Mouse (Mus musculus) heart, postnatal 10 days (tissue): ENCODE measurements around the gene Vmn1r46. TPM values are rescaled to one million over a fixed set of nuclear protein-coding genes. Genes with fewer than 3 reads are reported as not detected.
"Not testable (repeated sequence)": the region's sequence is repeated elsewhere in the genome, so short reads cannot be mapped to it uniquely, and the experiment has no call there.

Experiments used
- DNase-seq, 2 experiments: peaks; one replicate each; pipeline ENCODE4 v3.0.0; 2021
- intact Hi-C: fragments of 180-260 bp; cut with DNase I; formaldehyde crosslinking; loops from one replicate; pipeline ENCODE4 v1.15.1; 2025
- total RNA-seq, 2 experiments: library from RNA; stranded (reverse); gene quantifications; 2 replicates each; pipeline ENCODE4 v1.2.3; 2021

The Vmn1r46 gene
- not detected for total RNA-seq

- DNase-seq = no peak
- intact Hi-C loops = no loop called here
Observed at GRCm38 (mm10) chr6:89969013-89969412, at the start of gene Vmn1r46. TSS of gene Vmn1r46 (plus strand) at chr6:89969313.

GRCm38 (mm10) chr6:89940498-89940897, 28.6 kb upstream of the Vmn1r46 start, which contains the start of gene Vmn1r45:
TSS of gene Vmn1r45 (minus strand) at chr6:89940598.
- DNase-seq, intact Hi-C loops: not testable (repeated sequence)

- intact Hi-C loops = no loop called here
- peak in 1 of 2 experiments; percentile 3 for DNase-seq
Observed at GRCm38 (mm10) chr6:89940926-89941325, 28.2 kb upstream of the Vmn1r46 start.

GRCm38 (mm10) chr6:89953556-89953955, 15.6 kb upstream of the Vmn1r46 start:
- no peak for DNase-seq
- intact Hi-C loops = no loop called here

GRCm38 (mm10) chr6:89966341-89966740, 2.8 kb upstream of the Vmn1r46 start:
- intact Hi-C loops = no loop called here
- DNase-seq = no peak

- no peak for DNase-seq
- intact Hi-C loops = loop anchor here (10.0 kb wide), 1 partner anchor 301 kb away; no protein-coding TSS in a partner anchor
Observed at GRCm38 (mm10) chr6:89985989-89986388, 16.9 kb downstream of the Vmn1r46 start.

- intact Hi-C loops, DNase-seq: not testable (repeated sequence)
Observed at GRCm38 (mm10) chr6:90015847-90016246, 46.7 kb downstream of the Vmn1r46 start, which contains the start of gene Vmn1r47. TSS of gene Vmn1r47 (plus strand) at chr6:90016147.

Other genes starting within 250 kb of the Vmn1r46 start
- gene Vmn1r41, start 228.5 kb upstream of the Vmn1r46 start, total RNA-seq = not detected
- gene Vmn1r42, start 92.9 kb upstream of the Vmn1r46 start, total RNA-seq = under 1 TPM in 1 of 2 experiments, not detected in 1; 0.05 TPM
- gene Vmn1r43, start 92.9 kb upstream of the Vmn1r46 start, total RNA-seq = not detected
- gene Vmn1r44, start 85.7 kb upstream of the Vmn1r46 start, total RNA-seq = not detected
- not detected for gene Vmn1r45, start 28.7 kb upstream of the Vmn1r46 start, total RNA-seq
- not detected for gene Vmn1r47, start 46.8 kb downstream of the Vmn1r46 start, total RNA-seq
- not detected for gene Vmn1r48, start 67.5 kb downstream of the Vmn1r46 start, total RNA-seq
- gene Vmn1r49, start 109.2 kb downstream of the Vmn1r46 start, total RNA-seq = not detected
- gene Vmn1r50, start 132.1 kb downstream of the Vmn1r46 start, total RNA-seq = not detected
- gene Vmn1r51, start 153.3 kb downstream of the Vmn1r46 start, total RNA-seq = not detected
- gene Vmn1r52, start 205.5 kb downstream of the Vmn1r46 start, total RNA-seq = not detected
- not detected for gene V1ra8, start 233.5 kb downstream of the Vmn1r46 start, total RNA-seq